Mouse (Mus musculus): Measurements from ENCODE around the gene Dytn. TPM values are rescaled to one million over a fixed set of nuclear protein-coding genes. Genes with fewer than 3 reads are reported as not detected.
A peak's percentile ranks its signal among the peaks of the same experiment; 100 is the strongest.

Dytn gene
- polyA plus RNA-seq (2015; fragmentation: Nextera tagmentation; extraction: Ambion mirVana), result not detected in 2 replicates

GRCm38 (mm10) chr1:63686827-63687226, at the start of gene Dytn:
TSS of gene Dytn (minus strand) at chr1:63686927.
- Histone ChIP-seq H3K9ac (no peak within 1 kb of the TSS), H3K36me3 (no peaks in the 10 kb centered on the region), H3K27ac (no peak within 1 kb of the TSS), H3K27me3 (no peaks in the 10 kb centered on the region), H3K4me2 (no peak within 1 kb of the TSS), H3K4me3 (no peak within 1 kb of the TSS), H3K9me3 (replicated peaks) (no peaks in the 10 kb centered on the region), H3K4me1 (replicated peaks) (no peaks in the 10 kb centered on the region)
- ATAC-seq (replicated peaks; ENCODE audit: insufficient number of reproducible peaks, insufficient read depth, low FRiP score, low read depth), result no peak
- 74% methylated on average over 4 of the region's 4 CpGs for WGBS

DNA sequence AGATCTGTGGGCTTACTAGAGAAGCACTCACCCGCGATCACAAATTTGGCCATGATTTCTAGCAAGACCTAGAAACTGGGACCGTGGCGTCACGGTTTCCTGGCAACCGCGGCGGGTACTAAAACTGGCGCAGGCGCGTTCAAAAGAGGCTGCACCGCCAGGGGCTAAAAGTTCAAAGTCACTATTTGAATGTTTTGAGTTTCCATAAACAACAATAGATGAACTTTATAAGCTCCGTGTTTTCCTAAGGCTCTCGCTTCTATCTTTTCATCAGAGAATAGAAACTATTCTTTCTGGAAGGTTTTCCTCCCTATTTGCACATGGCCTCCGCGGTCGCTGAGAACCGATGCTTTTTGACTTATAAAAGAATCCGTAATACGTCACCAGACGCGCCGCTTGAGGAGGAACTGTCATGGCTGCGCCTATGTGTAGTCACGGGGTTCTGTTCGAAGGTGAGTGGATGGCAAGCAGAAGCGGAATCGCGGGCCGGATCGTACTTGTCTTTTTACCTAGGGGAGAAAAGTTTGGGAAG, 43.6 kb upstream of the Dytn start, which contains the start of the genes Mdh1b and Fastkd2:
Gene Mdh1b (minus strand): TSS at position 79 of the 532 bp plus-strand sequence.
Gene Fastkd2 (plus strand): TSS at position 375 of the 532 bp plus-strand sequence.
- WGBS, result under 1% methylated on average over 31 of the region's 31 CpGs
- H3K27ac ChIP-seq, result no peak within 1 kb of the TSS

GRCm38 (mm10) chr1:63729796-63730195, 43.1 kb upstream of the Dytn start:
- H3K4me3 ChIP-seq, result peak overlapping the region; percentile 65
- H3K4me1 ChIP-seq (replicated peaks), result peaks cover 14% of the 10 kb centered on the region
- no peak overlapping the region for H3K27ac ChIP-seq
- no peaks in the 10 kb centered on the region for H3K36me3 ChIP-seq
- no peaks in the 10 kb centered on the region for H3K9me3 ChIP-seq (replicated peaks)
- WGBS, result 48% methylated on average over 8 of the region's 8 CpGs
- ATAC-seq (replicated peaks; ENCODE audit: insufficient number of reproducible peaks, insufficient read depth, low FRiP score, low read depth), result no peak
- H3K27me3 ChIP-seq, result no peaks in the 10 kb centered on the region
- H3K4me2 ChIP-seq, result peak overlapping the region; percentile 64
- H3K9ac ChIP-seq, result peak overlapping the region; percentile 57

More for the DNA sequence above, 43.6 kb upstream of the Dytn start, which contains the start of the genes Mdh1b and Fastkd2:
- Histone ChIP-seq H3K4me1 (replicated peaks) (peaks cover 14% of the 10 kb centered on the region), H3K4me2 (peak within 1 kb of the TSS; percentile 64), H3K9me3 (replicated peaks) (no peaks in the 10 kb centered on the region), H3K27me3 (no peaks in the 10 kb centered on the region), H3K36me3 (no peaks in the 10 kb centered on the region), H3K4me3 (peak within 1 kb of the TSS; percentile 65), H3K9ac (peak within 1 kb of the TSS; percentile 57)
- no peak; the same call in 1 of the 2 replicates for ATAC-seq (replicated peaks; ENCODE audit: insufficient number of reproducible peaks, insufficient read depth, low FRiP score, low read depth)

DNA sequence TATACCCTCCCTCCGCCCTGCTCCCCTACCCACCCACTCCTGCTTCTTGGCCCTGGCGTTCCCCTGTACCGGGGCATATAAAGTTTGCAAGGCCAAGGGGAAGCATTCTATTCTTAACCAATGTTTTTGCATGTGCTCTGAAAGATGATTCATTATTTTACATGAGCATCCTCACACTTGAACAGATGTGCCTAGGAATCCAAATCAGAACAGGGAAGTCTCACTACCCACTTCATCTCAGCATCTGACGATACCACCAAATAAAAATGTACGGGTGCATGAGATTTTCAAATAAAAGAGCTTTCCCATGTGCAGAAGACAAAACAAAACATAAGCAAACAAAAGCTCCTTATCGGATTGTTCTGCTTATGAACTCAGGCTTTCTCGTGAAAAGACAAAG, 33.4 kb upstream of the Dytn start:
- no peaks in the 10 kb centered on the region; the same call in 1 of the 2 replicates for H3K27me3 ChIP-seq
- no peak overlapping the region for H3K4me2 ChIP-seq
- no peaks in the 10 kb centered on the region for H3K36me3 ChIP-seq
- H3K9me3 ChIP-seq (replicated peaks), result no peaks in the 10 kb centered on the region
- H3K4me3 ChIP-seq, result no peak overlapping the region
- H3K4me1 ChIP-seq (replicated peaks), result no peaks in the 10 kb centered on the region
- H3K9ac ChIP-seq, result no peak overlapping the region
- no peak for ATAC-seq (replicated peaks; ENCODE audit: insufficient number of reproducible peaks, insufficient read depth, low FRiP score, low read depth)
- 79% methylated on average over 7 of the region's 7 CpGs for WGBS
- H3K27ac ChIP-seq, result no peak overlapping the region

DNA sequence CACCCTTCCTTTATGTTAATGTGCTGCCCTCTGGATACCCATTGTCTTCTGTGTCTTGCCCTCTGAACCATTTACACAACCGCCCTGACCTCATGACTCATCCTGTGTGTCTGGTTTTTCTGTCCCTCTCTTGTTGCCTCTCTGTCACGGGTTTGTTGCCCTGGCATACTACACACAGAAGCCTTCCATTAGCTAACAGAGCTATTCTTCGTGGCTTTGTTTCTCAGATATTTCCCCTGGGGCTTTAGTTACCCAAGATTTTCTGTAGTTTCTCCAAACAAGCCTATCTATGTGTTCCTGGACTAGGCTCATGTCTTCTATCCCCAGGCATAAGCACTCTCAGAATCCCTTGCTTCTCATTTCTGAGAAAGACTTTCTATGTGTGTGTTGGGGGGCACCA, 22.1 kb upstream of the Dytn start:
- H3K4me2 ChIP-seq, result no peak overlapping the region
- no peaks in the 10 kb centered on the region for H3K9me3 ChIP-seq (replicated peaks)
- no peaks in the 10 kb centered on the region for H3K36me3 ChIP-seq
- no peak overlapping the region for H3K4me3 ChIP-seq
- H3K9ac ChIP-seq, result no peak overlapping the region
- no peak overlapping the region for H3K27ac ChIP-seq
- ATAC-seq (replicated peaks; ENCODE audit: insufficient number of reproducible peaks, insufficient read depth, low FRiP score, low read depth), result no peak
- no peaks in the 10 kb centered on the region; the same call in 1 of the 2 replicates for H3K4me1 ChIP-seq (replicated peaks)
- H3K27me3 ChIP-seq, result no peaks in the 10 kb centered on the region
- WGBS, result 65% methylated on average over 3 of the region's 3 CpGs

GRCm38 (mm10) chr1:63705733-63706132, 19.0 kb upstream of the Dytn start:
- H3K9ac ChIP-seq, result no peak overlapping the region
- no peaks in the 10 kb centered on the region for H3K27me3 ChIP-seq
- ATAC-seq (replicated peaks; ENCODE audit: insufficient number of reproducible peaks, insufficient read depth, low FRiP score, low read depth), result 0 out of 2 replicates have a peak, but pooled peaks have one; percentile 53
- 45% methylated on average over 5 of the region's 5 CpGs for WGBS
- H3K27ac ChIP-seq, result no peak overlapping the region
- no peak overlapping the region for H3K4me2 ChIP-seq
- H3K36me3 ChIP-seq, result no peaks in the 10 kb centered on the region
- no peak overlapping the region for H3K4me3 ChIP-seq
- no peaks in the 10 kb centered on the region for H3K9me3 ChIP-seq (replicated peaks)
- no peaks in the 10 kb centered on the region; the same call in 1 of the 2 replicates for H3K4me1 ChIP-seq (replicated peaks)

- ATAC-seq (replicated peaks; ENCODE audit: insufficient number of reproducible peaks, insufficient read depth, low FRiP score, low read depth), result no peak
- no peaks in the 10 kb centered on the region for H3K27me3 ChIP-seq
- no peaks in the 10 kb centered on the region for H3K36me3 ChIP-seq
- no peaks in the 10 kb centered on the region for H3K9me3 ChIP-seq (replicated peaks)
- 64% methylated on average over 3 of the region's 3 CpGs for WGBS
- H3K4me3 ChIP-seq, result no peak overlapping the region
- H3K27ac ChIP-seq, result no peak overlapping the region
- no peak overlapping the region for H3K4me2 ChIP-seq
- no peak overlapping the region for H3K9ac ChIP-seq
- no peaks in the 10 kb centered on the region for H3K4me1 ChIP-seq (replicated peaks)
These were observed 10.1 kb upstream of the Dytn start for GRCm38 (mm10) chr1:63696861-63697260.

- no peak overlapping the region for H3K4me2 ChIP-seq
- H3K9me3 ChIP-seq (replicated peaks), result no peaks in the 10 kb centered on the region
- no peak overlapping the region for H3K9ac ChIP-seq
- 73% methylated on average over 3 of the region's 3 CpGs for WGBS
- no peaks in the 10 kb centered on the region for H3K36me3 ChIP-seq
- no peaks in the 10 kb centered on the region for H3K4me1 ChIP-seq (replicated peaks)
- no peak for ATAC-seq (replicated peaks; ENCODE audit: insufficient number of reproducible peaks, insufficient read depth, low FRiP score, low read depth)
- H3K27me3 ChIP-seq, result no peaks in the 10 kb centered on the region
- H3K4me3 ChIP-seq, result no peak overlapping the region
- no peak overlapping the region for H3K27ac ChIP-seq
These were observed 10.8 kb downstream of the Dytn start for GRCm38 (mm10) chr1:63675975-63676374.

DNA sequence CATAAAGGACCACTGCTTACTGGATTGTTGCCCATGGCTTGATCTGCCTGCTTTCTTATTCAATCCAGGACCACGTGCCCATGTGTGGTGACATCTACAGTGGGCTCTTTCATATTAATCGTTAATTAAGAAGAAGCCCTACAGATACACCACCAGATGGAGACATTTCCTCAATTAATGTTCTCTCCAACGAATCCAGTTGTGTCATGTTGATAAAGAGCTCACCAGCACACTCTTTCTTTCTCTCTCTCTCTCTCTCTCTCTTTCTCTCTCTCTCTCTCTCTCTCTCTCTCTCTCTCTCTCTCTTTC, 17.9 kb downstream of the Dytn start:
- Histone ChIP-seq H3K27ac (no peak overlapping the region), H3K9ac (no peak overlapping the region), H3K4me3 (no peak overlapping the region), H3K27me3 (peaks cover 17% of the 10 kb centered on the region), H3K36me3 (no peaks in the 10 kb centered on the region), H3K4me2 (peak overlapping the region; percentile 38; the same call in 1 of the 2 replicates), H3K4me1 (replicated peaks) (no peaks in the 10 kb centered on the region), H3K9me3 (replicated peaks) (no peaks in the 10 kb centered on the region)
- 11% methylated on average over 3 of the region's 3 CpGs for WGBS
- ATAC-seq (replicated peaks; ENCODE audit: insufficient number of reproducible peaks, insufficient read depth, low FRiP score, low read depth), result no peak

GRCm38 (mm10) chr1:63667949-63668851, 18.5 kb downstream of the Dytn start:
- H3K27me3 ChIP-seq, result peaks cover 17% of the 10 kb centered on the region
- ATAC-seq (replicated peaks; ENCODE audit: insufficient number of reproducible peaks, insufficient read depth, low FRiP score, low read depth), result no peak
- H3K9ac ChIP-seq, result no peak overlapping the region
- no peak overlapping the region for H3K27ac ChIP-seq
- no peak overlapping the region for H3K4me3 ChIP-seq
- peak overlapping the region; percentile 38; the same call in 1 of the 2 replicates for H3K4me2 ChIP-seq
- no peaks in the 10 kb centered on the region for H3K4me1 ChIP-seq (replicated peaks)
- H3K9me3 ChIP-seq (replicated peaks), result no peaks in the 10 kb centered on the region
- H3K36me3 ChIP-seq, result no peaks in the 10 kb centered on the region
- 19% methylated on average over 13 of the region's 13 CpGs for WGBS

DNA sequence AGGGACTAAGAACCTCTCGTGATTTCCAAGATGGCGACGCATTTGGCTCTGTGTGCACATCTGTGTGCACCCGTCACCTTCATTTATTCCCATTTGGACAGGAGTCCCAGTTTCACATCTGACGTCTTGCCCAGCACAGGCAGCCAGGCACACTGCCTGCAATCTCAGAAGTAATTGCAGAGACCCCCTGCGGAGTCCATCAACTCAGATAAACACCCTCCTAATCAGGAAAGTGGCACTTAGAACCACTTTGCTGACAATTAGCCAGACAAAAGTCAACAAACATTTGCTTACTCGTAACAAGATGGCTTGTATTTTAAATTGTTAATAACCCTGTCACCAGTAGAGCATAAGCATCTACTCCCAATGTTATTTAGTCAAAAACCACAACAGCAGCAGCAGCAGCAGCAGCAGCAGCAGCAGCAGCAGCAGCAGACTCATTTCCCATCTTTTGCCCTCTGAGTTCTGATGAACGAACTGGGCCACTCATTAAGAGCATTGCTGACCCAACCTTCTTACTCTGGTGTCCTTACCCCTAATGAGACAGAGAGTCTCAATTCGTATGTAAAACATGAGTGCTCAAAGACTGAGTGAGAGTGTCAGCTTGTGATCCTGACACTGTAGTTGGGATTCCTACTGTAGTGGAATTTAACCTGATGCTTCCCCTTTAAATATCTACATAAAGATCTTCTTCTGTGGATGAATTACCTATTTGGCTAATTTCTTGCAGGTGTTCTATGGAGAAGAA, 19.4 kb downstream of the Dytn start:
- no peaks in the 10 kb centered on the region for H3K4me1 ChIP-seq (replicated peaks)
- H3K4me3 ChIP-seq, result no peak overlapping the region
- no peak overlapping the region for H3K9ac ChIP-seq
- no peaks in the 10 kb centered on the region for H3K36me3 ChIP-seq
- peaks cover 17% of the 10 kb centered on the region for H3K27me3 ChIP-seq
- no peak overlapping the region for H3K4me2 ChIP-seq
- no peak for ATAC-seq (replicated peaks; ENCODE audit: insufficient number of reproducible peaks, insufficient read depth, low FRiP score, low read depth)
- no peak overlapping the region for H3K27ac ChIP-seq
- WGBS, result 32% methylated on average over 9 of the region's 9 CpGs
- no peaks in the 10 kb centered on the region for H3K9me3 ChIP-seq (replicated peaks)

Measured in heart, embryonic 15.5 days (tissue).